Comparison of ENCODE assay signal across 12 mouse cellular contexts in the genomic region with DNA sequence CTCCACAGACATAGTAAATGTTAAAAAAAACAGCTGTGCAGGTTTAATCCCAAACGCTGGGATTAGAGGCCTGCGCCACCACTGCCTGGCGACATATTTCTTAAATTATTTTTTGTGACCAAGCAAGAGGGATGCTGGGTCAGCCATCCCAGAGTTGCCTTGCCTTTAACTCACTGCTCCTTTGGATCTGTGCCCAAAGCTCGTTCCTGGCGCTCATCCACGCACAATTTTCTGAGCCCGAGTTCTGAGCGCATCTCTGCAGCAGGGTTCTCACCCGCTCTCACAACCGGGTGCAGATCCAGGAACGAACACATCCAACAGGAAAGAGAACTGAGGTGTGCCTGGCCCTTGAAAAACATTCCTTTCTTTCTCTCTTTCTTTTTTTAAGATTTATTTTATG. TPM values are rescaled to one million over a fixed set of nuclear protein-coding genes. Genes with fewer than 3 reads are reported as not detected.
DNase-seq lines count a peak whose midpoint lies in the region; ATAC-seq and TF ChIP-seq lines count a peak whose summit lies in the region.
"Had no signal": no experiment of that assay in that cellular context is flagged by ENCODE, and none has a peak within 500 bp of the region (broad histone marks: within the 10 kb centered on the region; RNA-seq: fewer than 3 reads in every experiment).

No protein-coding gene starts in this region.

- no peak for TF ChIP-seq CTCF in cerebellum, adult 2 months (IDR thresholded peaks at IDR 0.05; ENCODE audit: borderline replicate concordance, insufficient read depth, low read depth, low read length)

- H3K4me3 ChIP-seq in liver, embryonic 13.5 days (replicated peaks), result no peak overlapping the region
- no peak overlapping the region for H3K4me3 ChIP-seq in liver, embryonic 11.5 days (ENCODE audit: low read depth, low read length)
- H3K4me3 ChIP-seq in cerebellum, adult 2 months (replicated peaks; ENCODE audit: insufficient read depth, low read depth, low read length), result no peak overlapping the region

- ATAC-seq in liver, embryonic 13.5 days (ENCODE audit: low read depth), result no peak
- no peak for ATAC-seq in liver, embryonic 11.5 days (replicated peaks; ENCODE audit: low FRiP score)
- ATAC-seq in erythroid progenitor cell, adult 5-6 weeks (replicated peaks; ENCODE audit: low FRiP score, poor library complexity, severe bottlenecking), result no peak

- H3K4me2 ChIP-seq in liver, embryonic 13.5 days, result peak overlapping the region; percentile 86
- no peak overlapping the region for H3K4me2 ChIP-seq in liver, embryonic 11.5 days

- H3K9me3 ChIP-seq in liver, embryonic 13.5 days (replicated peaks), result no peaks in the 10 kb centered on the region
- H3K9me3 ChIP-seq in liver, embryonic 11.5 days (ENCODE audit: control insufficient read depth, low read length), result no peaks in the 10 kb centered on the region
- H3K9me3 ChIP-seq: midbrain, embryonic 12.5 days had no signal

- DNase-seq in frontal cortex, postnatal 36 days (ENCODE audit: low spot score in 2 of 2), result peak; percentile 7 to 14
- DNase-seq in frontal cortex, postnatal 14 days (ENCODE audit: low spot score in 2 of 2), result no peak
- DNase-seq in liver, embryonic 13.5 days, result no peak
- DNase-seq in liver, embryonic 11.5 days (ENCODE audit: low spot score), result no peak
- DNase-seq in cerebellum, adult 2 months, result peak; percentile 24 to 46
- DNase-seq in kidney, postnatal 36 days, result peak; percentile 32 to 66
- no peak for DNase-seq in gastrocnemius, postnatal 4 days (ENCODE audit: low spot score in 2 of 2)

- H3K4me1 ChIP-seq in liver, embryonic 13.5 days (replicated peaks), result peaks cover 45% of the 10 kb centered on the region
- peaks cover 16% of the 10 kb centered on the region for H3K4me1 ChIP-seq in liver, embryonic 11.5 days (replicated peaks; ENCODE audit: control insufficient read depth, insufficient read depth, low read length)
- no peaks in the 10 kb centered on the region for H3K4me1 ChIP-seq in cerebellum, adult 2 months (ENCODE audit: control insufficient read depth, insufficient read depth, low read length)

- peak overlapping the region; percentile 73 for H3K9ac ChIP-seq in liver, embryonic 13.5 days
- no peak overlapping the region for H3K9ac ChIP-seq in liver, embryonic 11.5 days (ENCODE audit: low read depth, low read length)
- H3K9ac ChIP-seq: midbrain, embryonic 12.5 days had no signal

- no peaks in the 10 kb centered on the region for H3K27me3 ChIP-seq in liver, embryonic 13.5 days
- H3K27me3 ChIP-seq in liver, embryonic 11.5 days (replicated peaks; ENCODE audit: control insufficient read depth, insufficient read depth, low read length), result no peaks in the 10 kb centered on the region
- no peaks in the 10 kb centered on the region for H3K27me3 ChIP-seq in cerebellum, adult 2 months (ENCODE audit: control insufficient read depth, insufficient read depth, low read length)
- H3K27me3 ChIP-seq: midbrain, embryonic 12.5 days had no signal

- WGBS in liver, embryonic 13.5 days (ENCODE audit: insufficient replicate concordance), result 64% methylated on average over 11 of the region's 11 CpGs
- 72% methylated on average over 11 of the region's 11 CpGs for WGBS in liver, embryonic 11.5 days
- 21% methylated on average over 11 of the region's 11 CpGs for WGBS in cerebellum, adult 2 months

- no peaks in the 10 kb centered on the region for H3K36me3 ChIP-seq in liver, embryonic 13.5 days
- H3K36me3 ChIP-seq in liver, embryonic 11.5 days (ENCODE audit: control insufficient read depth, insufficient read depth, low read length), result no peaks in the 10 kb centered on the region
- H3K36me3 ChIP-seq: midbrain, embryonic 12.5 days had no signal

- TF ChIP-seq POLR2A in cerebellum, adult 2 months (IDR thresholded peaks at IDR 0.05; ENCODE audit: borderline replicate concordance, insufficient read depth, low read length), result no peak

- H3K27ac ChIP-seq in liver, embryonic 13.5 days, result no peak overlapping the region
- no peak overlapping the region for H3K27ac ChIP-seq in liver, embryonic 11.5 days (ENCODE audit: low read depth, low read length)
- H3K27ac ChIP-seq in cerebellum, adult 2 months (ENCODE audit: insufficient read depth, low read length), result no peak overlapping the region
- H3K27ac ChIP-seq: heart, adult 2 months; midbrain, embryonic 12.5 days had no signal

RNA-seq across cellular contexts. Expression of a gene that starts 7.6 kb away (rescaled TPM):
- polyA plus RNA-seq in liver, embryonic 13.5 days (2015; fragmentation: Nextera tagmentation; extraction: Ambion mirVana), result 2.4 and 2.9 TPM in 2 replicates
- 2.7 and 4.1 TPM in 2 replicates for polyA plus RNA-seq in liver, embryonic 11.5 days (2014; fragmentation: Nextera tagmentation; extraction: Ambion mirVana)
- 0.05 TPM in 1 of 2 replicates, not detected in the other for polyA plus RNA-seq in cerebellum, adult 2 months (2012; rRNA removed)
- total RNA-seq in gastrocnemius, postnatal 4 days (2021), result not detected
- total RNA-seq in erythroid progenitor cell, adult 5-6 weeks (2015; ENCODE audit: low replicate concordance), result not detected in 2 replicates
- not detected in 2 replicates for total RNA-seq in erythroid progenitor cell, adult 5-6 weeks (2017; ENCODE audit: low replicate concordance)
- total RNA-seq: common myeloid progenitor, adult 5-6 weeks; heart, adult 2 months had no signal
- polyA plus RNA-seq: forebrain, embryonic 11.5 days; heart, adult 2 months had no signal

RNA-seq across cellular contexts. Expression of a gene that starts 32.5 kb away (rescaled TPM):
- 4.2 and 4.7 TPM in 2 replicates for polyA plus RNA-seq in liver, embryonic 13.5 days (2015; fragmentation: Nextera tagmentation; extraction: Ambion mirVana)
- 14.8 and 17.6 TPM in 2 replicates for polyA plus RNA-seq in liver, embryonic 11.5 days (2014; fragmentation: Nextera tagmentation; extraction: Ambion mirVana)
- 64.2 and 65.0 TPM in 2 replicates for polyA plus RNA-seq in cerebellum, adult 2 months (2012; rRNA removed)
- total RNA-seq in gastrocnemius, postnatal 4 days (2021), result 10 to 100 TPM; 61.2 to 64.0 TPM
- 69.2 and 99.5 TPM in 2 replicates for total RNA-seq in erythroid progenitor cell, adult 5-6 weeks (2015; ENCODE audit: low replicate concordance)
- 73.7 and 92.4 TPM in 2 replicates for total RNA-seq in erythroid progenitor cell, adult 5-6 weeks (2017; ENCODE audit: low replicate concordance)

RNA-seq across cellular contexts. Expression of a gene that starts 36.5 kb away (rescaled TPM):
- polyA plus RNA-seq in liver, embryonic 13.5 days (2015; fragmentation: Nextera tagmentation; extraction: Ambion mirVana), result 22.2 and 24.6 TPM in 2 replicates
- 37.1 and 40.3 TPM in 2 replicates for polyA plus RNA-seq in liver, embryonic 11.5 days (2014; fragmentation: Nextera tagmentation; extraction: Ambion mirVana)
- polyA plus RNA-seq in cerebellum, adult 2 months (2012; rRNA removed), result 137 and 141 TPM in 2 replicates
- 10 to 100 TPM; 34.5 to 34.6 TPM for total RNA-seq in gastrocnemius, postnatal 4 days (2021)
- total RNA-seq in erythroid progenitor cell, adult 5-6 weeks (2015; ENCODE audit: low replicate concordance), result 2.5 and 5.4 TPM in 2 replicates
- 1.4 and 4.3 TPM in 2 replicates for total RNA-seq in erythroid progenitor cell, adult 5-6 weeks (2017; ENCODE audit: low replicate concordance)

RNA-seq across cellular contexts. Expression of a gene that starts 55.4 kb away (rescaled TPM):
- 0.52 and 0.54 TPM in 2 replicates for polyA plus RNA-seq in liver, embryonic 13.5 days (2015; fragmentation: Nextera tagmentation; extraction: Ambion mirVana)
- 0.36 and 0.55 TPM in 2 replicates for polyA plus RNA-seq in liver, embryonic 11.5 days (2014; fragmentation: Nextera tagmentation; extraction: Ambion mirVana)
- polyA plus RNA-seq in cerebellum, adult 2 months (2012; rRNA removed), result 0.36 and 0.46 TPM in 2 replicates
- under 1 TPM; 0.52 to 0.71 TPM for total RNA-seq in gastrocnemius, postnatal 4 days (2021)
- 5.4 and 9.4 TPM in 2 replicates for total RNA-seq in erythroid progenitor cell, adult 5-6 weeks (2015; ENCODE audit: low replicate concordance)
- 7.2 and 20.0 TPM in 2 replicates for total RNA-seq in erythroid progenitor cell, adult 5-6 weeks (2017; ENCODE audit: low replicate concordance)

Comparison
In these comparisons a context has a peak if more than half of its experiments do, and no peak if none do; other contexts are left out.
1. DNase-seq: peak in frontal cortex, postnatal 36 days (2 of 2), cerebellum, adult 2 months (2 of 2) and kidney, postnatal 36 days (2 of 2); none in frontal cortex, postnatal 14 days (0 of 2), liver, embryonic 13.5 days (single experiment), liver, embryonic 11.5 days (single experiment) and gastrocnemius, postnatal 4 days (0 of 2).